ENCODE assay signal across 18 mouse cellular contexts in the genomic region with DNA sequence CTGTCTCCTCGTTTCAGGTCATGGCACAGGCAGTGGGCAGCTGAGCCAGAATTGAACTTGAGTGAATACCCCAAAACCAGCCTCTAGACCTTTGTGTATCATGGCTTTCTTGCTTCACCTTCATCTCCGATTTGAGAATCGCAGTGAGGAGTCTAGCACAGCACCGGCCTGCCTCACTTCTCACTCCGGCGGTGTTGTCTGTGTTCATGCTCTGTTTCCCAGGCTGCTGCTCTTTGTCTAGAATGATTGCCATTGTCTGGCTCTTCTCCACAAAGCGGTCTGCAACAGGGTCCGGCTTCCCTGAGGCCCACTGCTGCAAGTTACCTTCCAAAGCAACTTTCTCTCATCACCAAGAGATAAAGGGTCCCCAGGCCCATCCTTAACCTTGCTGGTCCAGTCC.
"Had no signal": no experiment of that assay in that cellular context is flagged by ENCODE, and none has a peak within 500 bp of the region (broad histone marks: within the 10 kb centered on the region; RNA-seq: fewer than 3 reads in every experiment).

No protein-coding gene starts in this region.

- H3K27me3 ChIP-seq: liver, embryonic 13.5 days; liver, embryonic 15.5 days; lung, embryonic 15.5 days; neural tube, embryonic 12.5 days; stomach, embryonic 15.5 days had no signal

- H3K4me1 ChIP-seq: liver, embryonic 13.5 days; liver, embryonic 15.5 days; lung, embryonic 15.5 days; megakaryocyte, embryonic 14.5 days; midbrain, embryonic 13.5 days; neural tube, embryonic 12.5 days; stomach, embryonic 15.5 days had no signal

- H3K27ac ChIP-seq: liver, embryonic 13.5 days; liver, embryonic 15.5 days; lung, embryonic 15.5 days; macrophage; midbrain, embryonic 13.5 days; neural tube, embryonic 12.5 days; stomach, embryonic 15.5 days; stomach, postnatal 0 days had no signal

- H3K4me3 ChIP-seq: liver, embryonic 13.5 days; liver, embryonic 15.5 days; lung, embryonic 15.5 days; megakaryocyte, embryonic 14.5 days; midbrain, embryonic 13.5 days; neural tube, embryonic 12.5 days; stomach, embryonic 15.5 days had no signal

- H3K9ac ChIP-seq: liver, embryonic 13.5 days; liver, embryonic 15.5 days; liver, postnatal 0 days; lung, embryonic 15.5 days; midbrain, embryonic 13.5 days; neural tube, embryonic 12.5 days; stomach, embryonic 15.5 days had no signal

- H3K9me3 ChIP-seq: liver, embryonic 13.5 days; liver, embryonic 15.5 days; lung, embryonic 15.5 days; megakaryocyte, embryonic 14.5 days; midbrain, embryonic 13.5 days; neural tube, embryonic 12.5 days; stomach, embryonic 15.5 days had no signal

- H3K4me2 ChIP-seq: liver, embryonic 13.5 days; liver, embryonic 15.5 days; lung, embryonic 15.5 days; midbrain, embryonic 13.5 days; neural tube, embryonic 12.5 days; stomach, embryonic 15.5 days had no signal

- H3K36me3 ChIP-seq: liver, embryonic 13.5 days; liver, embryonic 15.5 days; lung, embryonic 15.5 days; midbrain, embryonic 13.5 days; neural tube, embryonic 12.5 days; stomach, embryonic 15.5 days had no signal

- DNase-seq: liver, embryonic 13.5 days; liver, postnatal 0 days; lung, adult 2 months; lung, postnatal 14 days; lung, postnatal 36 days; right cerebral cortex, postnatal 14 days; thymus, adult 2 months; thymus, postnatal 25 days; thymus, postnatal 4 days had no signal

- ATAC-seq: liver, postnatal 0 days; lung, postnatal 0 days; midbrain, embryonic 13.5 days had no signal
